Mouse (Mus musculus) neural tube, embryonic 15.5 days (tissue): ENCODE data around the gene Grik2. TPM values are rescaled to one million over a fixed set of nuclear protein-coding genes. Genes with fewer than 3 reads are reported as not detected.

Experiments used
- ATAC-seq: fragments of 200-750 bp; cut with Nextera tagmentation; 2 replicates; pipeline ENCODE4 v1.8.0; 2017; ENCODE audit warnings: mild to moderate bottlenecking, moderate TSS enrichment, moderate library complexity; ENCODE audit not compliant: low FRiP score
- H3K27ac ChIP-seq: fragments of 300-500 bp; sonication (generic); replicated peaks from 2 replicates; pipeline ENCODE4 v1.5.1; 2015; ENCODE audit warnings: mild to moderate bottlenecking, inconsistent platforms
- H3K27me3 ChIP-seq: fragments of 300-500 bp; sonication (generic); replicated peaks from 2 replicates; pipeline ENCODE4 v1.6.1; 2015; ENCODE audit warnings: inconsistent platforms
- H3K36me3 ChIP-seq: fragments of 300-500 bp; sonication (generic); 2 replicates; pipeline ENCODE4 v1.6.1; 2015; ENCODE audit warnings: inconsistent platforms
- H3K4me1 ChIP-seq: fragments of 300-500 bp; sonication (generic); 2 replicates; pipeline ENCODE4 v1.6.1; 2015; ENCODE audit warnings: inconsistent platforms
- H3K4me2 ChIP-seq: fragments of 300-500 bp; sonication (generic); 2 replicates; pipeline ENCODE4 v1.6.1; 2015; ENCODE audit warnings: inconsistent platforms, mild to moderate bottlenecking, moderate library complexity
- H3K4me3 ChIP-seq: fragments of 300-500 bp; sonication (generic); replicated peaks from 2 replicates; pipeline ENCODE4 v1.5.1; 2015; ENCODE audit warnings: mild to moderate bottlenecking, inconsistent platforms
- H3K9ac ChIP-seq: fragments of 300-500 bp; sonication (generic); replicated peaks from 2 replicates; pipeline ENCODE4 v1.6.1; 2015; ENCODE audit warnings: mild to moderate bottlenecking, inconsistent platforms
- H3K9me3 ChIP-seq: fragments of 300-500 bp; sonication (generic); replicated peaks from 2 replicates; pipeline ENCODE4 v1.6.1; 2016; ENCODE audit warnings: inconsistent platforms
- WGBS: fragments of 180-500 bp; shearing (Covaris S2); methylation state at CpG from one replicate; pipeline ENCODE4 v1.1.7; 2015; ENCODE audit warnings: mixed read lengths; 5-methylcytosine and 5-hydroxymethylcytosine counted together
- polyA plus RNA-seq: library from polyadenylated mRNA; unstranded; fragments of >200 nt; fragmentation: Nextera tagmentation; extraction: Ambion mirVana; gene quantifications from 2 replicates; pipeline ENCODE4 v1.2.1, GENCODE M21; 2015

The Grik2 gene
- polyA plus RNA-seq, 1 experiment from 2014 or later = 33.6 TPM

GRCm38 (mm10) chr10:49142658-49143057, 645.9 kb downstream of the Grik2 start:
- H3K27me3 ChIP-seq = no peaks in the 10 kb centered on the region
- H3K4me2 ChIP-seq = no peak overlapping the region
- 96% methylated on average over 3 of the region's 3 CpGs for WGBS
- ATAC-seq = no peak
- no peak overlapping the region for H3K9ac ChIP-seq
- H3K36me3 ChIP-seq = no peaks in the 10 kb centered on the region
- H3K4me1 ChIP-seq = no peaks in the 10 kb centered on the region
- no peak overlapping the region for H3K4me3 ChIP-seq
- no peaks in the 10 kb centered on the region for H3K9me3 ChIP-seq
- H3K27ac ChIP-seq = no peak overlapping the region

GRCm38 (mm10) chr10:49136816-49137215, 651.8 kb downstream of the Grik2 start:
- Histone ChIP-seq H3K4me1 (no peaks in the 10 kb centered on the region), H3K27me3 (no peaks in the 10 kb centered on the region), H3K9ac (no peak overlapping the region), H3K36me3 (no peaks in the 10 kb centered on the region), H3K9me3 (no peaks in the 10 kb centered on the region), H3K4me3 (no peak overlapping the region), H3K4me2 (no peak overlapping the region), H3K27ac (no peak overlapping the region)
- no peak for ATAC-seq

- no peak overlapping the region for H3K4me3 ChIP-seq
- H3K9me3 ChIP-seq = no peaks in the 10 kb centered on the region
- H3K4me2 ChIP-seq = no peak overlapping the region
- ATAC-seq = no peak
- no peak overlapping the region for H3K27ac ChIP-seq
- H3K9ac ChIP-seq = no peak overlapping the region
- no peaks in the 10 kb centered on the region for H3K27me3 ChIP-seq
- 7% methylated on average over 1 of the region's 1 CpGs for WGBS
- H3K36me3 ChIP-seq = no peaks in the 10 kb centered on the region
- H3K4me1 ChIP-seq = no peaks in the 10 kb centered on the region
Measured at GRCm38 (mm10) chr10:49131311-49131710, 657.3 kb downstream of the Grik2 start.

- H3K4me3 ChIP-seq = no peak overlapping the region
- no peak overlapping the region for H3K27ac ChIP-seq
- no peak overlapping the region for H3K9ac ChIP-seq
- no peaks in the 10 kb centered on the region for H3K4me1 ChIP-seq
- no peaks in the 10 kb centered on the region for H3K9me3 ChIP-seq
- no peak for ATAC-seq
- no peaks in the 10 kb centered on the region for H3K36me3 ChIP-seq
- no peaks in the 10 kb centered on the region for H3K27me3 ChIP-seq
- H3K4me2 ChIP-seq = no peak overlapping the region
Measured at GRCm38 (mm10) chr10:49050339-49050738, 738.2 kb downstream of the Grik2 start.

GRCm38 (mm10) chr10:49049391-49049790, 739.2 kb downstream of the Grik2 start:
- H3K4me2 ChIP-seq = no peak overlapping the region
- H3K4me3 ChIP-seq = no peak overlapping the region
- H3K27me3 ChIP-seq = no peaks in the 10 kb centered on the region
- no peak overlapping the region for H3K27ac ChIP-seq
- ATAC-seq = no peak
- no peaks in the 10 kb centered on the region for H3K36me3 ChIP-seq
- H3K4me1 ChIP-seq = no peaks in the 10 kb centered on the region
- no peaks in the 10 kb centered on the region for H3K9me3 ChIP-seq
- no peak overlapping the region for H3K9ac ChIP-seq
